Mouse (Mus musculus) midbrain, embryonic 11.5 days (tissue): ENCODE results near the gene Tbc1d1. TPM values are rescaled to one million over a fixed set of nuclear protein-coding genes. Genes with fewer than 3 reads are reported as not detected.

Experiments
- ATAC-seq: fragments of 200-750 bp; cut with Nextera tagmentation; 2 replicates; pipeline ENCODE4 v1.8.0; 2017; ENCODE audit warnings: moderate TSS enrichment, moderate library complexity; ENCODE audit not compliant: low FRiP score
- DNase-seq: peaks from one replicate; pipeline ENCODE4 v3.0.0; 2015; ENCODE audit warnings: low spot score; ENCODE audit errors: missing footprints
- H3K27ac ChIP-seq: fragments of 300-500 bp; sonication (generic); 2 replicates; pipeline ENCODE4 v1.5.1; 2014; ENCODE audit warnings: low read depth, low read length
- H3K27me3 ChIP-seq: fragments of 300-500 bp; sonication (generic); 2 replicates; pipeline ENCODE4 v1.6.1; 2014; ENCODE audit warnings: mild to moderate bottlenecking, low read length, moderate library complexity, mixed read lengths; ENCODE audit not compliant: control insufficient read depth, insufficient read depth
- H3K36me3 ChIP-seq: fragments of 300-500 bp; sonication (generic); 2 replicates; pipeline ENCODE4 v1.6.1; 2014; ENCODE audit warnings: mild to moderate bottlenecking, low read length, moderate library complexity, mixed read lengths; ENCODE audit not compliant: control insufficient read depth, insufficient read depth
- H3K4me1 ChIP-seq: fragments of 300-500 bp; sonication (generic); 2 replicates; pipeline ENCODE4 v1.6.1; 2014; ENCODE audit warnings: low read length; ENCODE audit not compliant: control insufficient read depth, insufficient read depth
- H3K4me2 ChIP-seq: fragments of 300-500 bp; sonication (generic); 2 replicates; pipeline ENCODE4 v1.6.1; 2014; ENCODE audit warnings: mild to moderate bottlenecking, moderate library complexity
- H3K4me3 ChIP-seq: fragments of 300-500 bp; sonication (generic); 2 replicates; pipeline ENCODE4 v1.5.1; 2014; ENCODE audit warnings: low read depth, low read length
- H3K9ac ChIP-seq: fragments of 300-500 bp; sonication (generic); 2 replicates; pipeline ENCODE4 v1.6.1; 2014; ENCODE audit warnings: low read length
- H3K9me3 ChIP-seq: fragments of 300-500 bp; sonication (generic); 2 replicates; pipeline ENCODE4 v1.6.1; 2016; ENCODE audit warnings: low read length; ENCODE audit not compliant: control insufficient read depth
- WGBS: fragments of 180-500 bp; shearing (Covaris S2); extraction: QIAGEN DNeasy Blood & Tissue Kit; methylation state at CpG from one replicate; pipeline ENCODE4 v1.1.7; 2014; 5-methylcytosine and 5-hydroxymethylcytosine counted together
- polyA plus RNA-seq: library from polyadenylated mRNA; unstranded; fragments of >200 nt; fragmentation: Nextera tagmentation; extraction: Ambion mirVana; gene quantifications from 2 replicates; pipeline ENCODE4 v1.2.1, GENCODE M21; 2014

Tbc1d1 gene
- polyA plus RNA-seq, 1 experiment from 2014 or later: 21.0 TPM

- Histone ChIP-seq H3K27ac (no peak overlapping the region), H3K4me3 (no peak overlapping the region), H3K36me3 (no peaks in the 10 kb centered on the region), H3K9me3 (no peaks in the 10 kb centered on the region), H3K4me2 (no peak overlapping the region), H3K27me3 (no peaks in the 10 kb centered on the region), H3K4me1 (peaks cover 4% of the 10 kb centered on the region), H3K9ac (no peak overlapping the region)
- ATAC-seq (no peak), DNase-seq (no peak)
- WGBS: 96% methylated on average over 6 of the region's 6 CpGs
Observed at GRCm38 (mm10) chr5:64207800-64208199, 51.7 kb downstream of the Tbc1d1 start.

DNA sequence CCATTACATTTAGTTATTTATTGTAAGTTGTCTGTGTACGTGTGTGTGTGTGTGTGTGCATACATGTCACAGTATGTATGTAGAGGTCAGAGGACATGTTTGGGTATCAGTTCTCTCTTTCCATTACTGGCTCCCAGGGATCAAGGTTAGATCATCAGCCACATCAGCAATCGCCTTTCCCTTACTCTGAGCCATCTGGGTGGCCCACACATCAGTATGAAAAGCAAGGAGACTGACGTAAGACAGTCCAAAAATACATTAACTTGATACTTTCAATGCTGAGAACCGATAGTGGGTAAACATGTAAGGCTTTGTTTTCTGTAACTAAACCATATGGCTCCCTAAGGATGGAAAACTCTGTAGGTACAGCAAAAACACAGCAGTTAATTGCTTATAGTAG, 54.7 kb downstream of the Tbc1d1 start:
- no peaks in the 10 kb centered on the region for H3K4me1 ChIP-seq
- no peak overlapping the region for H3K27ac ChIP-seq
- no peak overlapping the region for H3K4me2 ChIP-seq
- no peaks in the 10 kb centered on the region for H3K27me3 ChIP-seq
- ATAC-seq: no peak
- DNase-seq: no peak
- H3K9me3 ChIP-seq: no peaks in the 10 kb centered on the region
- H3K4me3 ChIP-seq: no peak overlapping the region
- H3K36me3 ChIP-seq: no peaks in the 10 kb centered on the region
- 90% methylated on average over 4 of the region's 4 CpGs for WGBS
- H3K9ac ChIP-seq: no peak overlapping the region

DNA sequence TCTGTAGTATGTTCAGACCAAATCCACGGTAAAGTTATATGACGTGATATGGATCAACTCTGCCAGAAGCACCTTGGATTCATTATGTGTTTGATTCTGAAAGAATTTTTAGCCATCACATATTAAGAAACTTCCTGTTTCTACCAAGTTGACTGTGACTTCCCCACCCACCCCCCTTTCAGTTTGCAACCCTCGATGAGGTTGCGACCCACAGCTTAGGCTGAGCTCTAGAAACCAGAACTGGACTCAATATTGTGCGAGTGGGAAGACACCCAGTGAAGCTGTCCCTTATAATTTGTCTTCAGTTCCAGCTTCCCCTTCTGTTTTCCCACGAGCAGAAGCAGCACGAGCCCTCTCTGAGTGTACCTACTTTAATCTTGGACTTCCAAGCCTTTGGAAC, 55.2 kb downstream of the Tbc1d1 start:
- Histone ChIP-seq H3K27me3 (no peaks in the 10 kb centered on the region), H3K9me3 (no peaks in the 10 kb centered on the region), H3K4me3 (no peak overlapping the region), H3K9ac (no peak overlapping the region), H3K36me3 (no peaks in the 10 kb centered on the region), H3K4me2 (no peak overlapping the region), H3K4me1 (no peaks in the 10 kb centered on the region), H3K27ac (no peak overlapping the region)
- DNase-seq: no peak
- no peak for ATAC-seq
- 83% methylated on average over 7 of the region's 7 CpGs for WGBS

GRCm38 (mm10) chr5:64212206-64212605, 56.1 kb downstream of the Tbc1d1 start:
- no peaks in the 10 kb centered on the region for H3K9me3 ChIP-seq
- H3K4me1 ChIP-seq: no peaks in the 10 kb centered on the region
- no peak for DNase-seq
- H3K4me2 ChIP-seq: no peak overlapping the region
- no peaks in the 10 kb centered on the region for H3K27me3 ChIP-seq
- H3K27ac ChIP-seq: no peak overlapping the region
- H3K36me3 ChIP-seq: no peaks in the 10 kb centered on the region
- no peak overlapping the region for H3K4me3 ChIP-seq
- H3K9ac ChIP-seq: no peak overlapping the region
- WGBS: 67% methylated on average over 5 of the region's 5 CpGs
- ATAC-seq: no peak

DNA sequence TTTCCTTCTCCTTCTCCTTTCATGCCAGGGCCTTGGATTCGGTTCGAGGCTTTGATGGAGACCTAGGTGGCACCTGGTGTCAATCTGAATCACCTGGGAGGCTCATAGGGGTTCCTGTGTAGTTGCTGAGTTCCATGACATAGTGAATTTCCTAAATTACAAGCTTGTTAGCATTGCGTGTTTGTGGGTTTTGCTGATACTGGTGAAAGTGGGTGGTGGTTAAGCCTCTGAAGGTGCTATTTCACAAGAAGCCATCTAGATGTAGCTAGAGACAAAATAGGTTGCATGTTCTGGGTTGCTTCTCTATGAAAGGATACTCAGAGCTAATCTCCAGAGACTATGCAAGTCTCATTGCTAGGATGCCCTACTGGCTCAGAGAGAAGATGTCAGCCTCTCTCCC, 56.5 kb downstream of the Tbc1d1 start:
- Histone ChIP-seq H3K9ac (no peak overlapping the region), H3K4me1 (no peaks in the 10 kb centered on the region), H3K27ac (no peak overlapping the region), H3K9me3 (no peaks in the 10 kb centered on the region), H3K36me3 (no peaks in the 10 kb centered on the region), H3K4me2 (no peak overlapping the region), H3K4me3 (no peak overlapping the region), H3K27me3 (no peaks in the 10 kb centered on the region)
- ATAC-seq (no peak), DNase-seq (no peak)
- WGBS: 92% methylated on average over 3 of the region's 3 CpGs

GRCm38 (mm10) chr5:64215806-64216205, 59.7 kb downstream of the Tbc1d1 start:
- ATAC-seq (no peak), DNase-seq (no peak)
- Histone ChIP-seq H3K27me3 (no peaks in the 10 kb centered on the region), H3K4me1 (no peaks in the 10 kb centered on the region), H3K9ac (no peak overlapping the region), H3K4me3 (no peak overlapping the region), H3K36me3 (no peaks in the 10 kb centered on the region), H3K27ac (no peak overlapping the region), H3K4me2 (no peak overlapping the region), H3K9me3 (no peaks in the 10 kb centered on the region)
- 93% methylated on average over 5 of the region's 5 CpGs for WGBS

GRCm38 (mm10) chr5:64216326-64216725, 60.2 kb downstream of the Tbc1d1 start:
- Histone ChIP-seq H3K9ac (no peak overlapping the region), H3K9me3 (no peaks in the 10 kb centered on the region), H3K27ac (no peak overlapping the region), H3K4me2 (no peak overlapping the region), H3K4me1 (no peaks in the 10 kb centered on the region), H3K4me3 (no peak overlapping the region), H3K36me3 (no peaks in the 10 kb centered on the region), H3K27me3 (no peaks in the 10 kb centered on the region)
- WGBS: 89% methylated on average over 4 of the region's 4 CpGs
- ATAC-seq: no peak
- DNase-seq: no peak

- ATAC-seq (no peak), DNase-seq (no peak)
- H3K9ac ChIP-seq: no peak overlapping the region
- H3K27me3 ChIP-seq: no peaks in the 10 kb centered on the region
- no peak overlapping the region for H3K27ac ChIP-seq
- 81% methylated on average over 8 of the region's 8 CpGs for WGBS
- H3K4me2 ChIP-seq: no peak overlapping the region
- no peaks in the 10 kb centered on the region for H3K9me3 ChIP-seq
- H3K4me1 ChIP-seq: no peaks in the 10 kb centered on the region
- H3K4me3 ChIP-seq: no peak overlapping the region
- H3K36me3 ChIP-seq: no peaks in the 10 kb centered on the region
Observed at GRCm38 (mm10) chr5:64217256-64217655, 61.2 kb downstream of the Tbc1d1 start.

DNA sequence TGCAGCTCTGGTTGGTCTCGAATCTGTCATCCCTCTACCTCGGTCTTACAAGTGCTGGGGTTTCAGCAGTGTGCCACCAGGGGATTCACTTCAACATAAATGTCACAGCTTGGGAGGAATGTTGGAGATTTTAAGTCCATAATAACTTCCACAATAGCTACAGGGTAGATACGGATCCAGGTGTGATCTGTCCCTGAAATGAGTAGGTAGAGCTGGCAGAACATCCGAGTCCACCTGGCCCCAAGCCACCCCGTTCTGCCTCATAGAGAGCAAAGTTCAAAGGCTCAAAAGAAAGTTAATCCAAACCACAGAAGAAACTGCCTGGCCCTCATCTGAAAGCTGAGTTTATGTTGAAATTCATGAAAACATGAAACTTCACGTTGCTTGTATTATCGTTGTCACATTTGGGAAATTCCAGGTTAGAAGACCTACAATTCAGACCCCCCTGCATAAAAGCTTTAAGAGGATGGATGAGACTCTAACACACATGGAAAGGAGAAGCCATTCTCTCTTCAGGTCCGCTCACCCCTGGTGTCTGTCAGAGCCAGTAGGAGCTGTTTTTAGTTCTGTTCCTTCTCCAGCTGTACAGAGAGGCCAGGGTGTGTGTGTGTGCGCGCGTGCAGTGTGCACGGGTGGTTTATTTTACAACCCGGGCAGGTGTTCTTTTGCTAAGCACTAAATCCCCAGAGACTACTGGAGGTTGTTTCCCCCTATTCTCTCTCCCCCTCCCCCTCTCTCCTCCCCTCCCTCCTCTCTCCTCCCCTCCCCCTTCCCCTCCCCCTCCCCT, 61.9 kb downstream of the Tbc1d1 start:
- Histone ChIP-seq H3K4me1 (no peaks in the 10 kb centered on the region), H3K27me3 (no peaks in the 10 kb centered on the region), H3K9ac (no peak overlapping the region), H3K27ac (no peak overlapping the region), H3K36me3 (no peaks in the 10 kb centered on the region), H3K9me3 (no peaks in the 10 kb centered on the region), H3K4me3 (no peak overlapping the region), H3K4me2 (no peak overlapping the region)
- DNase-seq (no peak), ATAC-seq (no peak)
- 77% methylated on average over 13 of the region's 13 CpGs for WGBS
